Mouse (Mus musculus): ENCODE results near the gene Serpina3f.

The Serpina3f gene

GRCm38 (mm10) chr12:104248231-104248630 lies 33.9 kb downstream of the Serpina3f start:
- DNase-seq (ENCODE audit: low read depth, low spot score): no peak

- DNase-seq (ENCODE audit: low read depth, low spot score): no peak
These were observed 46.7 kb downstream of the Serpina3f start for GRCm38 (mm10) chr12:104261041-104261440.

DNA sequence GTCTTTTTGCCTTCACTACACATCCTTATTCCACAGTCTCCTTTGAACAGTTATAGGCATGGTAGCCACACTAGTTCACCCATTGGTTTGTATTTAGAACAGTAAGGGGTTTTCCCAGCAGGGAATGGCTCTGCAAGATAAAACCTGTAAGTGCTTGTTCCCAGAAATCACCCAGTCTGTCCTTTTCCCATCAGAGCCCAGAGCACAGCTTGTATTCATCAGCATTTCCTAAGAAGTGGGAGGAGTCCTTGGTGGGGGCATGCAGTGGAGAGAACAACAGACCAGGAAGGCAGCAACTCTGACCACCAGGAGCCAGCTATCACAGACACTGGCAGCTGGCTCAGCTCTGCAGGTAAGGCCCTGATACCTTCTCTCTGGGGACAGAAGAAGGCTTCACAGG lies 48.5 kb downstream of the Serpina3f start, which contains the start of gene Serpina3i:
Gene Serpina3i (plus strand): TSS at position 260 of the 400 bp plus-strand sequence.
- no peak for DNase-seq (ENCODE audit: low read depth, low spot score)

- DNase-seq (ENCODE audit: low read depth, low spot score): no peak
These were observed 52.0 kb downstream of the Serpina3f start for GRCm38 (mm10) chr12:104266374-104266773.
